Mouse (Mus musculus) erythroblast, embryonic 14.5 days (primary cell): Measurements from ENCODE around the gene Hs3st4. TPM values are rescaled to one million over a fixed set of nuclear protein-coding genes. Genes with fewer than 3 reads are reported as not detected.

Source experiments
- H3K27me3 ChIP-seq: 2 replicates; pipeline ENCODE4 v1.6.1; 2012; ENCODE audit warnings: inconsistent platforms; ENCODE audit not compliant: control insufficient read depth
- H3K36me3 ChIP-seq: 2 replicates; pipeline ENCODE4 v1.6.1; 2012; ENCODE audit warnings: mild to moderate bottlenecking, inconsistent platforms; ENCODE audit not compliant: control insufficient read depth
- H3K4me1 ChIP-seq: 2 replicates; pipeline ENCODE4 v1.6.1; 2012; ENCODE audit warnings: inconsistent platforms; ENCODE audit not compliant: control insufficient read depth
- H3K4me3 ChIP-seq: replicated peaks from 2 replicates; pipeline ENCODE3; 2012; ENCODE audit warnings: moderate library complexity, mild to moderate bottlenecking, inconsistent platforms
- H3K9me3 ChIP-seq: 2 replicates; pipeline ENCODE4 v1.6.1; 2012; ENCODE audit warnings: low read length, inconsistent platforms, mixed read lengths; ENCODE audit not compliant: control insufficient read depth
- GATA1 ChIP-seq: IDR thresholded peaks from 2 replicates; pipeline ENCODE4 v1.6.1; 2012; ENCODE audit warnings: low read length, inconsistent platforms, mixed read lengths
- TAL1 ChIP-seq: IDR thresholded peaks from 3 replicates; pipeline ENCODE4 v1.6.1; 2012; ENCODE audit warnings: low read length, inconsistent platforms, mixed read lengths
- polyA plus RNA-seq: library from polyadenylated mRNA; stranded (reverse); fragments of >175 nt; gene quantifications from 2 replicates; pipeline ENCODE4 v1.2.3, GENCODE M21; 2012

The Hs3st4 gene
- polyA plus RNA-seq, 1 experiment, result not detected

- Histone ChIP-seq H3K4me3 (no peak overlapping the region), H3K9me3 (no peaks in the 10 kb centered on the region), H3K36me3 (no peaks in the 10 kb centered on the region), H3K27me3 (no peaks in the 10 kb centered on the region), H3K4me1 (no peaks in the 10 kb centered on the region)
- TF ChIP-seq TAL1 (no peak), GATA1 (no peak)
Observed at GRCm38 (mm10) chr7:124249838-124250237, 267.2 kb downstream of the Hs3st4 start.

GRCm38 (mm10) chr7:124250566-124250965 is 267.9 kb downstream of the Hs3st4 start:
- TF ChIP-seq GATA1, result no peak
- no peak for TF ChIP-seq TAL1
- H3K9me3 ChIP-seq, result 0 out of 2 replicates have a peak, but pooled peaks cover 3% of the 10 kb centered on the region
- H3K36me3 ChIP-seq, result no peaks in the 10 kb centered on the region
- H3K4me3 ChIP-seq, result no peak overlapping the region
- H3K4me1 ChIP-seq, result no peaks in the 10 kb centered on the region
- no peaks in the 10 kb centered on the region for H3K27me3 ChIP-seq

GRCm38 (mm10) chr7:124258419-124258818 is 275.8 kb downstream of the Hs3st4 start:
- Histone ChIP-seq H3K36me3 (no peaks in the 10 kb centered on the region), H3K9me3 (peaks cover 7% of the 10 kb centered on the region; the same call in 1 of the 2 replicates), H3K27me3 (no peaks in the 10 kb centered on the region), H3K4me1 (no peaks in the 10 kb centered on the region), H3K4me3 (no peak overlapping the region)
- TF ChIP-seq TAL1 (no peak), GATA1 (no peak)

GRCm38 (mm10) chr7:124270734-124271133 is 288.1 kb downstream of the Hs3st4 start:
- no peaks in the 10 kb centered on the region for H3K36me3 ChIP-seq
- TF ChIP-seq GATA1 (no peak), TAL1 (no peak)

GRCm38 (mm10) chr7:124289873-124290272 is 307.2 kb downstream of the Hs3st4 start:
- H3K4me3 ChIP-seq, result no peak overlapping the region
- no peaks in the 10 kb centered on the region for H3K4me1 ChIP-seq
- no peaks in the 10 kb centered on the region for H3K36me3 ChIP-seq
- TF ChIP-seq GATA1 (no peak), TAL1 (no peak)
- no peaks in the 10 kb centered on the region for H3K27me3 ChIP-seq
- H3K9me3 ChIP-seq, result peaks cover 2% of the 10 kb centered on the region; the same call in 1 of the 2 replicates

More at GRCm38 (mm10) chr7:124270734-124271133, 288.1 kb downstream of the Hs3st4 start:
- no peaks in the 10 kb centered on the region for H3K4me1 ChIP-seq
- no peak overlapping the region for H3K4me3 ChIP-seq
- peaks cover 3% of the 10 kb centered on the region for H3K9me3 ChIP-seq
- H3K27me3 ChIP-seq, result no peaks in the 10 kb centered on the region

- no peaks in the 10 kb centered on the region for H3K4me1 ChIP-seq
- H3K36me3 ChIP-seq, result no peaks in the 10 kb centered on the region
- H3K9me3 ChIP-seq, result peaks cover 7% of the 10 kb centered on the region; the same call in 1 of the 2 replicates
- H3K4me3 ChIP-seq, result no peak overlapping the region
- TF ChIP-seq GATA1, result no peak
- TF ChIP-seq TAL1, result no peak
- no peaks in the 10 kb centered on the region for H3K27me3 ChIP-seq
Observed at GRCm38 (mm10) chr7:124319451-124319850, 336.8 kb downstream of the Hs3st4 start.

- no peak for TF ChIP-seq TAL1
- TF ChIP-seq GATA1, result no peak
- Histone ChIP-seq H3K9me3 (peaks cover 2% of the 10 kb centered on the region; the same call in 1 of the 2 replicates), H3K4me1 (no peaks in the 10 kb centered on the region)
Observed at GRCm38 (mm10) chr7:124335635-124336034, 353.0 kb downstream of the Hs3st4 start.

GRCm38 (mm10) chr7:124341510-124341909 is 358.8 kb downstream of the Hs3st4 start:
- TF ChIP-seq TAL1 (no peak), GATA1 (no peak)
- H3K4me1 ChIP-seq, result no peaks in the 10 kb centered on the region
- H3K4me3 ChIP-seq, result no peak overlapping the region
- H3K27me3 ChIP-seq, result no peaks in the 10 kb centered on the region
- H3K9me3 ChIP-seq, result peaks cover 2% of the 10 kb centered on the region; the same call in 1 of the 2 replicates
- H3K36me3 ChIP-seq, result no peaks in the 10 kb centered on the region

More at GRCm38 (mm10) chr7:124335635-124336034, 353.0 kb downstream of the Hs3st4 start:
- H3K4me3 ChIP-seq, result no peak overlapping the region
- no peaks in the 10 kb centered on the region for H3K27me3 ChIP-seq
- H3K36me3 ChIP-seq, result no peaks in the 10 kb centered on the region

GRCm38 (mm10) chr7:124347218-124348017 is 364.7 kb downstream of the Hs3st4 start:
- H3K36me3 ChIP-seq, result no peaks in the 10 kb centered on the region
- TF ChIP-seq GATA1 (no peak), TAL1 (no peak)
- H3K4me3 ChIP-seq, result no peak overlapping the region
- no peaks in the 10 kb centered on the region for H3K27me3 ChIP-seq
- H3K9me3 ChIP-seq, result 0 out of 2 replicates have a peak, but pooled peaks cover 4% of the 10 kb centered on the region
- no peaks in the 10 kb centered on the region for H3K4me1 ChIP-seq
